Mouse (Mus musculus): ENCODE data around the gene Nedd9. TPM values are rescaled to one million over a fixed set of nuclear protein-coding genes. Genes with fewer than 3 reads are reported as not detected.

The Nedd9 gene
- total and polyA plus RNA-seq, 2 experiments from 2014 or later = 10.1 to 28.2 TPM

- Histone ChIP-seq H3K4me2 (ENCODE audit: low read depth, low read length) (no peak overlapping the region), H3K9ac (replicated peaks; ENCODE audit: low read depth, low read length) (no peak overlapping the region), H3K4me1 (ENCODE audit: control insufficient read depth, insufficient read depth) (no peaks in the 10 kb centered on the region), H3K27ac (ENCODE audit: low read depth) (no peak overlapping the region), H3K27me3 (ENCODE audit: control insufficient read depth, insufficient read depth, low read length) (peaks cover 70% of the 10 kb centered on the region), H3K9me3 (replicated peaks; ENCODE audit: control insufficient read depth, low read length) (no peaks in the 10 kb centered on the region), H3K4me3 (ENCODE audit: low read depth, low read length) (no peak overlapping the region), H3K36me3 (replicated peaks; ENCODE audit: control insufficient read depth, insufficient read depth, low read length) (no peaks in the 10 kb centered on the region)
- TF ChIP-seq EP300 (IDR thresholded peaks at IDR 0.05; ENCODE audit: low read depth) = no peak
- TF ChIP-seq CTCF (IDR thresholded peaks at IDR 0.05; ENCODE audit: low read depth) = no peak
- 74% methylated on average over 5 of the region's 5 CpGs for WGBS
- DNase-seq (ENCODE audit: low spot score) (no peak), ATAC-seq (ENCODE audit: insufficient read depth, low read depth) (no peak)
Measured at GRCm38 (mm10) chr13:41468277-41468676, 18.9 kb downstream of the Nedd9 start.

GRCm38 (mm10) chr13:41467036-41467435 is 20.1 kb downstream of the Nedd9 start:
- Histone ChIP-seq H3K4me1 (ENCODE audit: control insufficient read depth, insufficient read depth) (no peaks in the 10 kb centered on the region), H3K9ac (replicated peaks; ENCODE audit: low read depth, low read length) (no peak overlapping the region), H3K27ac (ENCODE audit: low read depth) (peak overlapping the region; percentile 86), H3K4me3 (ENCODE audit: low read depth, low read length) (no peak overlapping the region), H3K27me3 (ENCODE audit: control insufficient read depth, insufficient read depth, low read length) (peaks cover 76% of the 10 kb centered on the region), H3K9me3 (replicated peaks; ENCODE audit: control insufficient read depth, low read length) (no peaks in the 10 kb centered on the region), H3K36me3 (replicated peaks; ENCODE audit: control insufficient read depth, insufficient read depth, low read length) (no peaks in the 10 kb centered on the region), H3K4me2 (ENCODE audit: low read depth, low read length) (no peak overlapping the region)
- WGBS = 51% methylated on average over 2 of the region's 2 CpGs
- peak; percentile 45 for DNase-seq (ENCODE audit: low spot score)
- peak; percentile 64; the same call in 1 of the 2 replicates for ATAC-seq (ENCODE audit: insufficient read depth, low read depth)
- TF ChIP-seq CTCF (IDR thresholded peaks at IDR 0.05; ENCODE audit: low read depth) = no peak
- TF ChIP-seq EP300 (IDR thresholded peaks at IDR 0.05; ENCODE audit: low read depth) = 0 out of 2 replicates have a peak, but pooled peaks have one; percentile 21

GRCm38 (mm10) chr13:41466616-41467015 is 20.5 kb downstream of the Nedd9 start:
- no peaks in the 10 kb centered on the region for H3K9me3 ChIP-seq (replicated peaks; ENCODE audit: control insufficient read depth, low read length)
- H3K9ac ChIP-seq (replicated peaks; ENCODE audit: low read depth, low read length) = no peak overlapping the region
- DNase-seq (ENCODE audit: low spot score) (no peak), ATAC-seq (ENCODE audit: insufficient read depth, low read depth) (peak; percentile 58)
- H3K36me3 ChIP-seq (replicated peaks; ENCODE audit: control insufficient read depth, insufficient read depth, low read length) = no peaks in the 10 kb centered on the region
- no peaks in the 10 kb centered on the region for H3K4me1 ChIP-seq (ENCODE audit: control insufficient read depth, insufficient read depth)
- H3K27me3 ChIP-seq (ENCODE audit: control insufficient read depth, insufficient read depth, low read length) = peaks cover 77% of the 10 kb centered on the region
- H3K4me3 ChIP-seq (ENCODE audit: low read depth, low read length) = no peak overlapping the region
- H3K4me2 ChIP-seq (ENCODE audit: low read depth, low read length) = no peak overlapping the region
- 77% methylated on average over 4 of the region's 4 CpGs for WGBS
- TF ChIP-seq CTCF (IDR thresholded peaks at IDR 0.05; ENCODE audit: low read depth) (no peak), EP300 (IDR thresholded peaks at IDR 0.05; ENCODE audit: low read depth) (no peak)
- H3K27ac ChIP-seq (ENCODE audit: low read depth) = peak overlapping the region; percentile 86

- Histone ChIP-seq H3K9ac (replicated peaks; ENCODE audit: low read depth, low read length) (no peak overlapping the region), H3K27me3 (ENCODE audit: control insufficient read depth, insufficient read depth, low read length) (peaks cover 76% of the 10 kb centered on the region), H3K9me3 (replicated peaks; ENCODE audit: control insufficient read depth, low read length) (no peaks in the 10 kb centered on the region), H3K36me3 (replicated peaks; ENCODE audit: control insufficient read depth, insufficient read depth, low read length) (no peaks in the 10 kb centered on the region), H3K4me3 (ENCODE audit: low read depth, low read length) (no peak overlapping the region), H3K27ac (ENCODE audit: low read depth) (peak overlapping the region; percentile 86), H3K4me1 (ENCODE audit: control insufficient read depth, insufficient read depth) (no peaks in the 10 kb centered on the region), H3K4me2 (ENCODE audit: low read depth, low read length) (no peak overlapping the region)
- ATAC-seq (ENCODE audit: insufficient read depth, low read depth) (peak; percentile 89), DNase-seq (ENCODE audit: low spot score) (peak; percentile 67)
- TF ChIP-seq CTCF (IDR thresholded peaks at IDR 0.05; ENCODE audit: low read depth) = no peak
- TF ChIP-seq EP300 (IDR thresholded peaks at IDR 0.05; ENCODE audit: low read depth) = peak; percentile 86
- WGBS = 59% methylated on average over 1 of the region's 1 CpGs
Measured at GRCm38 (mm10) chr13:41466191-41466590, 21.0 kb downstream of the Nedd9 start.

DNA sequence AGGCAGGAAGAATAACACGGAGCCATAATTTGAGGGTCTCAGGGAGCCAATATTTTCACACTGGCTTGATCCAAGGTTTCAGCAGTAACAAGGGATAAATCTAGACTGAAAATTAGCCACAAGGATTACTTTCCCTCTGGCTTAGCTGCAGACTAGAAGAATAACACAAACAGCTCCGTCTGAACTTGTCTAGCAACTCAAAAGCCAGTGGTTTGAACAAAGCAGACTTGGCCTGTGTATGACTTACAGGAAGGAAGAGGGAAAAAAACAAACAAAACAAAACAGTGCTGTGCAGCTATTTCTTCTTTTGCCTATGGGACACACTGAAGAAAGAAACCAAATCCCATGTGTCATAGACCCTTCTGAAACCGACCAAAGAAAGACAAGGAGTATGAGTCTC is 25.7 kb downstream of the Nedd9 start:
- no peak for ATAC-seq (ENCODE audit: insufficient read depth, low read depth)
- DNase-seq (ENCODE audit: low spot score) = no peak

GRCm38 (mm10) chr13:41459683-41460286 is 27.4 kb downstream of the Nedd9 start:
- DNase-seq (ENCODE audit: low spot score) = no peak
- H3K4me3 ChIP-seq (ENCODE audit: low read depth, low read length) = no peak overlapping the region
- H3K36me3 ChIP-seq (replicated peaks; ENCODE audit: control insufficient read depth, insufficient read depth, low read length) = no peaks in the 10 kb centered on the region
- peaks cover 7% of the 10 kb centered on the region for H3K4me1 ChIP-seq (ENCODE audit: control insufficient read depth, insufficient read depth)
- no peak overlapping the region for H3K4me2 ChIP-seq (ENCODE audit: low read depth, low read length)
- peaks cover 85% of the 10 kb centered on the region for H3K27me3 ChIP-seq (ENCODE audit: control insufficient read depth, insufficient read depth, low read length)
- no peak for TF ChIP-seq EP300 (IDR thresholded peaks at IDR 0.05; ENCODE audit: low read depth)
- TF ChIP-seq CTCF (IDR thresholded peaks at IDR 0.05; ENCODE audit: low read depth) = no peak
- no peak overlapping the region for H3K27ac ChIP-seq (ENCODE audit: low read depth)
- no peak overlapping the region for H3K9ac ChIP-seq (replicated peaks; ENCODE audit: low read depth, low read length)
- no peak for ATAC-seq (ENCODE audit: insufficient read depth, low read depth)
- no peaks in the 10 kb centered on the region for H3K9me3 ChIP-seq (replicated peaks; ENCODE audit: control insufficient read depth, low read length)
- 77% methylated on average over 3 of the region's 3 CpGs for WGBS

More for the DNA sequence above, 25.7 kb downstream of the Nedd9 start:
- H3K4me2 ChIP-seq (ENCODE audit: low read depth, low read length) = no peak overlapping the region
- no peak overlapping the region for H3K4me3 ChIP-seq (ENCODE audit: low read depth, low read length)
- TF ChIP-seq CTCF (IDR thresholded peaks at IDR 0.05; ENCODE audit: low read depth) = no peak
- TF ChIP-seq EP300 (IDR thresholded peaks at IDR 0.05; ENCODE audit: low read depth) = no peak
- H3K27me3 ChIP-seq (ENCODE audit: control insufficient read depth, insufficient read depth, low read length) = peaks cover 88% of the 10 kb centered on the region
- H3K27ac ChIP-seq (ENCODE audit: low read depth) = peak overlapping the region; percentile 36; the same call in 1 of the 2 replicates
- H3K9ac ChIP-seq (replicated peaks; ENCODE audit: low read depth, low read length) = no peak overlapping the region
- no peaks in the 10 kb centered on the region for H3K36me3 ChIP-seq (replicated peaks; ENCODE audit: control insufficient read depth, insufficient read depth, low read length)
- 49% methylated on average over 3 of the region's 3 CpGs for WGBS
- H3K9me3 ChIP-seq (replicated peaks; ENCODE audit: control insufficient read depth, low read length) = no peaks in the 10 kb centered on the region
- peaks cover under 1% of the 10 kb centered on the region for H3K4me1 ChIP-seq (ENCODE audit: control insufficient read depth, insufficient read depth)

Measured in heart, postnatal 0 days (tissue).